Mouse (Mus musculus): ENCODE results near the gene Icam2.

Gene Icam2

GRCm38 (mm10) chr11:106390757-106391156 lies 2.9 kb upstream of the Icam2 start:
- no peak for DNase-seq

- no peak for DNase-seq
Observed at GRCm38 (mm10) chr11:106389611-106390010, 1.7 kb upstream of the Icam2 start.

- no peak for DNase-seq
Observed at GRCm38 (mm10) chr11:106387020-106387419, 855 bp downstream of the Icam2 start.

- DNase-seq = no peak
Observed at GRCm38 (mm10) chr11:106386409-106386808, 1.5 kb downstream of the Icam2 start.

GRCm38 (mm10) chr11:106383051-106383790 lies 4.7 kb downstream of the Icam2 start:
- DNase-seq = no peak

GRCm38 (mm10) chr11:106382424-106382823 lies 5.5 kb downstream of the Icam2 start:
- no peak for DNase-seq

GRCm38 (mm10) chr11:106381883-106382282 lies 6.0 kb downstream of the Icam2 start:
- no peak for DNase-seq

- no peak for DNase-seq
Observed at GRCm38 (mm10) chr11:106381011-106381410, 6.9 kb downstream of the Icam2 start.

- DNase-seq = no peak
Observed at GRCm38 (mm10) chr11:106374979-106375378, 12.9 kb downstream of the Icam2 start.

GRCm38 (mm10) chr11:106374559-106374958 lies 13.3 kb downstream of the Icam2 start:
- no peak for DNase-seq

- DNase-seq = no peak
Observed at GRCm38 (mm10) chr11:106373998-106374397, 13.9 kb downstream of the Icam2 start.

- peak; percentile 81 for DNase-seq
Observed at GRCm38 (mm10) chr11:106366316-106366715, 21.6 kb downstream of the Icam2 start.

GRCm38 (mm10) chr11:106365366-106365765 lies 22.5 kb downstream of the Icam2 start, which contains the start of gene Prr29:
TSS of gene Prr29 (plus strand) at chr11:106365472.
- DNase-seq = no peak

GRCm38 (mm10) chr11:106364712-106365111 lies 23.2 kb downstream of the Icam2 start:
- no peak for DNase-seq

- no peak for DNase-seq
Observed at GRCm38 (mm10) chr11:106359350-106359749, 28.5 kb downstream of the Icam2 start.

- peak; percentile 70 for DNase-seq
Observed at GRCm38 (mm10) chr11:106355382-106356128, 32.3 kb downstream of the Icam2 start.

- DNase-seq = no peak
Observed at GRCm38 (mm10) chr11:106354181-106354580, 33.7 kb downstream of the Icam2 start.

- no peak for DNase-seq
Observed at GRCm38 (mm10) chr11:106353188-106353587, 34.7 kb downstream of the Icam2 start, which contains the start of gene Scn4a. TSS of gene Scn4a (minus strand) at chr11:106353288.

GRCm38 (mm10) chr11:106351941-106352340 lies 35.9 kb downstream of the Icam2 start:
- no peak for DNase-seq

- no peak for DNase-seq
Observed at GRCm38 (mm10) chr11:106351253-106351652, 36.6 kb downstream of the Icam2 start.

- no peak for DNase-seq
Observed at GRCm38 (mm10) chr11:106350853-106351252, 37.0 kb downstream of the Icam2 start.

- no peak for DNase-seq
Observed at GRCm38 (mm10) chr11:106349772-106350171, 38.1 kb downstream of the Icam2 start.

- no peak for DNase-seq
Observed at GRCm38 (mm10) chr11:106344910-106345309, 43.0 kb downstream of the Icam2 start.

GRCm38 (mm10) chr11:106340990-106341520 lies 46.8 kb downstream of the Icam2 start:
- DNase-seq = no peak
